Mouse (Mus musculus) kidney, embryonic 15.5 days (tissue): ENCODE data around the gene Tk1. TPM values are rescaled to one million over a fixed set of nuclear protein-coding genes. Genes with fewer than 3 reads are reported as not detected.

Experiments
- ATAC-seq: fragments of 200-750 bp; cut with Nextera tagmentation; replicated peaks from 2 replicates; pipeline ENCODE4 v1.8.0; 2017; ENCODE audit warnings: moderate TSS enrichment; ENCODE audit not compliant: low FRiP score
- H3K27ac ChIP-seq: fragments of 300-500 bp; sonication (generic); 2 replicates; pipeline ENCODE4 v1.5.1; 2015; ENCODE audit warnings: mild to moderate bottlenecking, inconsistent platforms
- H3K27me3 ChIP-seq: fragments of 300-500 bp; sonication (generic); 2 replicates; pipeline ENCODE4 v1.6.1; 2015; ENCODE audit warnings: inconsistent platforms
- H3K36me3 ChIP-seq: fragments of 300-500 bp; sonication (generic); 2 replicates; pipeline ENCODE4 v1.6.1; 2015; ENCODE audit warnings: inconsistent platforms
- H3K4me1 ChIP-seq: fragments of 300-500 bp; sonication (generic); 2 replicates; pipeline ENCODE4 v1.6.1; 2015; ENCODE audit warnings: inconsistent platforms
- H3K4me2 ChIP-seq: fragments of 300-500 bp; sonication (generic); 2 replicates; pipeline ENCODE4 v1.6.1; 2015; ENCODE audit warnings: moderate library complexity, mild to moderate bottlenecking, inconsistent platforms
- H3K4me3 ChIP-seq: fragments of 300-500 bp; sonication (generic); replicated peaks from 2 replicates; pipeline ENCODE4 v1.5.1; 2015; ENCODE audit warnings: mild to moderate bottlenecking, inconsistent platforms
- H3K9ac ChIP-seq: fragments of 300-500 bp; sonication (generic); 2 replicates; pipeline ENCODE4 v1.6.1; 2015; ENCODE audit warnings: mild to moderate bottlenecking, inconsistent platforms
- H3K9me3 ChIP-seq: fragments of 300-500 bp; sonication (generic); replicated peaks from 2 replicates; pipeline ENCODE4 v1.6.1; 2016; ENCODE audit warnings: inconsistent platforms
- WGBS: fragments of 180-500 bp; shearing (Covaris S2); methylation state at CpG from one replicate; pipeline ENCODE4 v1.1.7; 2015; ENCODE audit warnings: mixed read lengths; 5-methylcytosine and 5-hydroxymethylcytosine counted together
- polyA plus RNA-seq: library from polyadenylated mRNA; unstranded; fragments of >200 nt; fragmentation: Nextera tagmentation; extraction: Ambion mirVana; gene quantifications from 2 replicates; pipeline ENCODE4 v1.2.1, GENCODE M21; 2015

Gene Tk1
- polyA plus RNA-seq, 1 experiment from 2014 or later = 128 TPM

- 52% methylated on average over 9 of the region's 9 CpGs for WGBS
- H3K9ac ChIP-seq = peak overlapping the region; percentile 27; the same call in 1 of the 2 replicates
- H3K36me3 ChIP-seq = peaks cover 5% of the 10 kb centered on the region; the same call in 1 of the 2 replicates
- H3K4me3 ChIP-seq = peak overlapping the region; percentile 61
- no peak for ATAC-seq
- no peaks in the 10 kb centered on the region for H3K9me3 ChIP-seq
- peaks cover 6% of the 10 kb centered on the region; the same call in 1 of the 2 replicates for H3K27me3 ChIP-seq
- H3K27ac ChIP-seq = peak overlapping the region; percentile 97
- H3K4me1 ChIP-seq = peaks cover 66% of the 10 kb centered on the region
- H3K4me2 ChIP-seq = peak overlapping the region; percentile 99
Observed at GRCm38 (mm10) chr11:117782705-117783034, 43.2 kb downstream of the Tk1 start.

- Histone ChIP-seq H3K4me1 (peaks cover 69% of the 10 kb centered on the region), H3K9me3 (no peaks in the 10 kb centered on the region), H3K36me3 (peaks cover 11% of the 10 kb centered on the region; the same call in 1 of the 2 replicates), H3K27ac (peak within 1 kb of the TSS; percentile 97), H3K4me2 (peak within 1 kb of the TSS; percentile 99), H3K9ac (peak within 1 kb of the TSS; percentile 27; the same call in 1 of the 2 replicates), H3K27me3 (peaks cover 6% of the 10 kb centered on the region; the same call in 1 of the 2 replicates), H3K4me3 (peak within 1 kb of the TSS; percentile 61)
- WGBS = 40% methylated on average over 24 of the region's 24 CpGs
- ATAC-seq = peak; percentile 22; the same call in 1 of the 2 replicates
Observed at GRCm38 (mm10) chr11:117781993-117782704, 43.7 kb downstream of the Tk1 start, which contains the start of the genes Tmc8 and Tmc6. Tmc8 (plus strand) TSS chr11:117782076. Tmc6 (minus strand) TSS chr11:117782198.

- H3K9ac ChIP-seq = no peak overlapping the region
Observed at GRCm38 (mm10) chr11:117781199-117781821, 44.6 kb downstream of the Tk1 start.

GRCm38 (mm10) chr11:117780582-117781111 lies 45.2 kb downstream of the Tk1 start:
- peaks cover 64% of the 10 kb centered on the region for H3K4me1 ChIP-seq
- peak; percentile 75 for ATAC-seq
- H3K9ac ChIP-seq = peak overlapping the region; percentile 54
- WGBS = under 1% methylated on average over 19 of the region's 19 CpGs
- H3K27ac ChIP-seq = peak overlapping the region; percentile 97
- peak overlapping the region; percentile 99 for H3K4me2 ChIP-seq
- H3K36me3 ChIP-seq = peaks cover 20% of the 10 kb centered on the region; the same call in 1 of the 2 replicates
- peak overlapping the region; percentile 61 for H3K4me3 ChIP-seq
- peaks cover 6% of the 10 kb centered on the region; the same call in 1 of the 2 replicates for H3K27me3 ChIP-seq
- H3K9me3 ChIP-seq = no peaks in the 10 kb centered on the region

More at GRCm38 (mm10) chr11:117781199-117781821, 44.6 kb downstream of the Tk1 start:
- peaks cover 66% of the 10 kb centered on the region for H3K4me1 ChIP-seq
- 9% methylated on average over 18 of the region's 18 CpGs for WGBS
- H3K4me3 ChIP-seq = peak overlapping the region; percentile 61
- ATAC-seq = peak; percentile 6; the same call in 1 of the 2 replicates
- peaks cover 19% of the 10 kb centered on the region; the same call in 1 of the 2 replicates for H3K36me3 ChIP-seq
- peaks cover 6% of the 10 kb centered on the region; the same call in 1 of the 2 replicates for H3K27me3 ChIP-seq
- no peaks in the 10 kb centered on the region for H3K9me3 ChIP-seq
- H3K27ac ChIP-seq = peak overlapping the region; percentile 97
- peak overlapping the region; percentile 99 for H3K4me2 ChIP-seq

GRCm38 (mm10) chr11:117780199-117780515 lies 45.7 kb downstream of the Tk1 start:
- Histone ChIP-seq H3K9me3 (no peaks in the 10 kb centered on the region), H3K27me3 (peaks cover 6% of the 10 kb centered on the region; the same call in 1 of the 2 replicates), H3K27ac (peak overlapping the region; percentile 97), H3K4me2 (peak overlapping the region; percentile 99), H3K4me1 (peaks cover 64% of the 10 kb centered on the region), H3K9ac (peak overlapping the region; percentile 54), H3K36me3 (peaks cover 25% of the 10 kb centered on the region), H3K4me3 (peak overlapping the region; percentile 61)
- ATAC-seq = peak; percentile 13
- 2% methylated on average over 17 of the region's 17 CpGs for WGBS

- H3K4me2 ChIP-seq = peak overlapping the region; percentile 99
- peaks cover 64% of the 10 kb centered on the region for H3K4me1 ChIP-seq
- H3K9ac ChIP-seq = peak overlapping the region; percentile 54
- ATAC-seq = peak; percentile 16; the same call in 1 of the 2 replicates
- peaks cover 30% of the 10 kb centered on the region for H3K36me3 ChIP-seq
- 1% methylated on average over 38 of the region's 38 CpGs for WGBS
- no peaks in the 10 kb centered on the region for H3K9me3 ChIP-seq
- peak overlapping the region; percentile 97 for H3K27ac ChIP-seq
- peaks cover 6% of the 10 kb centered on the region; the same call in 1 of the 2 replicates for H3K27me3 ChIP-seq
- H3K4me3 ChIP-seq = peak overlapping the region; percentile 61
Observed at GRCm38 (mm10) chr11:117779434-117780198, 46.3 kb downstream of the Tk1 start.

- Histone ChIP-seq H3K4me1 (peaks cover 64% of the 10 kb centered on the region), H3K4me2 (peak overlapping the region; percentile 99), H3K9ac (peak overlapping the region; percentile 54), H3K4me3 (peak overlapping the region; percentile 61), H3K27me3 (0 out of 2 replicates have a peak, but pooled peaks cover 6% of the 10 kb centered on the region), H3K36me3 (peaks cover 37% of the 10 kb centered on the region), H3K27ac (peak overlapping the region; percentile 97), H3K9me3 (no peaks in the 10 kb centered on the region)
- 29% methylated on average over 12 of the region's 12 CpGs for WGBS
- ATAC-seq = no peak
Observed at GRCm38 (mm10) chr11:117778851-117779433, 47.0 kb downstream of the Tk1 start.

- no peak overlapping the region for H3K4me3 ChIP-seq
- H3K36me3 ChIP-seq = peaks cover 46% of the 10 kb centered on the region
- 92% methylated on average over 11 of the region's 11 CpGs for WGBS
- no peaks in the 10 kb centered on the region for H3K9me3 ChIP-seq
- H3K9ac ChIP-seq = no peak overlapping the region
- H3K27ac ChIP-seq = no peak overlapping the region
- 0 out of 2 replicates have a peak, but pooled peaks cover 2% of the 10 kb centered on the region for H3K27me3 ChIP-seq
- peak overlapping the region; percentile 99; the same call in 1 of the 2 replicates for H3K4me2 ChIP-seq
- ATAC-seq = no peak
- H3K4me1 ChIP-seq = peaks cover 56% of the 10 kb centered on the region
Observed at GRCm38 (mm10) chr11:117778031-117778430, 47.9 kb downstream of the Tk1 start.

- no peak overlapping the region for H3K27ac ChIP-seq
- no peak overlapping the region for H3K4me2 ChIP-seq
- no peak for ATAC-seq
- H3K4me1 ChIP-seq = peaks cover 47% of the 10 kb centered on the region
- no peak overlapping the region for H3K4me3 ChIP-seq
- H3K27me3 ChIP-seq = no peaks in the 10 kb centered on the region
- 86% methylated on average over 5 of the region's 5 CpGs for WGBS
- H3K36me3 ChIP-seq = peaks cover 53% of the 10 kb centered on the region
- H3K9me3 ChIP-seq = no peaks in the 10 kb centered on the region
- no peak overlapping the region for H3K9ac ChIP-seq
Observed at GRCm38 (mm10) chr11:117777111-117777510, 48.8 kb downstream of the Tk1 start.

GRCm38 (mm10) chr11:117776085-117776792 lies 49.7 kb downstream of the Tk1 start:
- H3K4me2 ChIP-seq = no peak overlapping the region
- H3K36me3 ChIP-seq = peaks cover 59% of the 10 kb centered on the region
- peaks cover 38% of the 10 kb centered on the region for H3K4me1 ChIP-seq
- no peak overlapping the region for H3K4me3 ChIP-seq
- H3K27ac ChIP-seq = no peak overlapping the region
- no peaks in the 10 kb centered on the region for H3K27me3 ChIP-seq
- WGBS = 93% methylated on average over 14 of the region's 14 CpGs
- H3K9me3 ChIP-seq = no peaks in the 10 kb centered on the region
- no peak for ATAC-seq
- H3K9ac ChIP-seq = no peak overlapping the region
